Mouse (Mus musculus) neural tube, embryonic 11.5 days (tissue): ENCODE data around the gene Tshz3. TPM values are rescaled to one million over a fixed set of nuclear protein-coding genes. Genes with fewer than 3 reads are reported as not detected.

ENCODE experiments used
- ATAC-seq: fragments of 200-750 bp; cut with Nextera tagmentation; 2 replicates; pipeline ENCODE4 v1.8.0; 2017; ENCODE audit warnings: moderate number of reproducible peaks, mild to moderate bottlenecking, moderate TSS enrichment, moderate library complexity; ENCODE audit not compliant: insufficient read depth, low FRiP score, low TSS enrichment
- DNase-seq: peaks from one replicate; pipeline ENCODE4 v3.0.0-alpha.2; 2015; ENCODE audit warnings: low spot score
- H3K27ac ChIP-seq: fragments of 300-500 bp; sonication (generic); 2 replicates; pipeline ENCODE4 v1.5.1; 2014; ENCODE audit warnings: low read depth, mild to moderate bottlenecking, low read length
- H3K27me3 ChIP-seq: fragments of 300-500 bp; sonication (generic); 2 replicates; pipeline ENCODE4 v1.6.1; 2014; ENCODE audit warnings: mild to moderate bottlenecking, low read length, mixed read lengths; ENCODE audit not compliant: control insufficient read depth, insufficient read depth
- H3K36me3 ChIP-seq: fragments of 300-500 bp; sonication (generic); 2 replicates; pipeline ENCODE4 v1.6.1; 2014; ENCODE audit warnings: mild to moderate bottlenecking, low read length, moderate library complexity, mixed read lengths; ENCODE audit not compliant: control insufficient read depth, insufficient read depth
- H3K4me1 ChIP-seq: fragments of 300-500 bp; sonication (generic); 2 replicates; pipeline ENCODE4 v1.6.1; 2014; ENCODE audit warnings: low read length, mixed read lengths; ENCODE audit not compliant: control insufficient read depth, insufficient read depth
- H3K4me2 ChIP-seq: fragments of 300-500 bp; sonication (generic); 2 replicates; pipeline ENCODE4 v1.6.1; 2014; ENCODE audit warnings: low read depth, mild to moderate bottlenecking, moderate library complexity
- H3K4me3 ChIP-seq: fragments of 300-500 bp; sonication (generic); 2 replicates; pipeline ENCODE4 v1.5.1; 2014; ENCODE audit warnings: low read depth, low read length
- H3K9ac ChIP-seq: fragments of 300-500 bp; sonication (generic); 2 replicates; pipeline ENCODE4 v1.6.1; 2014; ENCODE audit warnings: mild to moderate bottlenecking, low read length
- H3K9me3 ChIP-seq: fragments of 300-500 bp; sonication (generic); 2 replicates; pipeline ENCODE4 v1.6.1; 2016; ENCODE audit warnings: low read length; ENCODE audit not compliant: control insufficient read depth
- WGBS: fragments of 180-500 bp; shearing (Covaris S2); extraction: QIAGEN DNeasy Blood & Tissue Kit; methylation state at CpG from one replicate; pipeline ENCODE4 v1.1.7; 2014; 5-methylcytosine and 5-hydroxymethylcytosine counted together
- polyA plus RNA-seq: library from polyadenylated mRNA; unstranded; fragments of >200 nt; fragmentation: Nextera tagmentation; extraction: Ambion mirVana; gene quantifications from 2 replicates; pipeline ENCODE4 v1.2.1, GENCODE M21; 2014

Gene Tshz3
- polyA plus RNA-seq, 1 experiment from 2014 or later, result 15.2 TPM

DNA sequence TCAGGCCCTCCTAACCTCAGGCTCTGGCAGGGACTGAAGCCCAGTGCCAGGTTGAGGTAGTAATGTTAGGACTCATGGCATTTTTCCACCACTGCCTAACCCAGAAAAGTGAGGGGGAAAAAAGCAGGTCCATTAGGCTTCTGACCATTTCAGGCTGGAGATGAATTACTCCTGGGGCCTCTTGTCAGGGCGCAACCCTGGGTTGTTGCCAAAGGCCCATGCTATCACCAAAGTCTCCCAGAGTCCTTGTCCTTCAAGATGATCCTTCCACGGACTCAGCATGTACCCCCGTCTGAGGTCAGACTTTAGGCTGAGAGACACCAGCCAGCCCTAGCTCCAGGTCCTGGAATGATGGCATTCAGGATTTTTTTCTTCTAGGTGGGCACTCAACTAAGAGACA, 4.8 kb upstream of the Tshz3 start:
- H3K4me2 ChIP-seq, result no peak overlapping the region
- no peak for DNase-seq
- H3K4me1 ChIP-seq, result peaks cover 15% of the 10 kb centered on the region
- ATAC-seq, result no peak
- H3K36me3 ChIP-seq, result no peaks in the 10 kb centered on the region
- H3K9ac ChIP-seq, result no peak overlapping the region
- WGBS, result 25% methylated on average over 3 of the region's 3 CpGs
- H3K9me3 ChIP-seq, result no peaks in the 10 kb centered on the region
- no peak overlapping the region for H3K27ac ChIP-seq
- H3K4me3 ChIP-seq, result no peak overlapping the region
- peaks cover 44% of the 10 kb centered on the region for H3K27me3 ChIP-seq

DNA sequence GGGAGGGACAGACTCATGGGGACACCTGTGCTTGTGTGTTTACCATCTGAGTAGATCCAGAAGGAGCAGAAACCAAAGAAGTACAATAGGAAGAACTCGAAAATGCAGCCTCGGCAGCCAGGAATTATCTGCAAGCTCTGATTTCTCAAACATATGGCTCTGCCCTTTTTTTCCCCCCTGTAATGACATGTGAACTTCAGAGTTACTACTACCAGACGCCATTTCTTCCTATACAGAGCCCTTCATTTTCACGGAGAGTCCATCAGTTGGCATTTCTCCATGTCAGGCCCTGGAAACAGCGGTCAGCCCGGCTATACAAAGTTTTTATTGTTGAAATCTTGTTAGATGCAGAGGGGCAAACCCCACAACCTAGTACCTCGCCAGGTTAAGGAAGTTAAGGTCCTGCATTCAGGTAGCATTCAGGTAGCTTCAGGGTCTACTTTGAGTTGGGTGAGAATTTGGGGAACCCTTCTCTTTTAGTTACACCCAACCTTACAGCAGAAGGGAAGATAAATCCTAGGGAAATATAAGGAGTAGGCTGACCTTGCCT, 3.2 kb upstream of the Tshz3 start:
- Histone ChIP-seq H3K9me3 (no peaks in the 10 kb centered on the region), H3K9ac (no peak overlapping the region), H3K27ac (no peak overlapping the region), H3K4me1 (peaks cover 18% of the 10 kb centered on the region), H3K27me3 (peaks cover 44% of the 10 kb centered on the region), H3K36me3 (no peaks in the 10 kb centered on the region), H3K4me3 (peak overlapping the region; percentile 92), H3K4me2 (peak overlapping the region; percentile 94)
- no peak for ATAC-seq
- 5% methylated on average over 7 of the region's 7 CpGs for WGBS
- DNase-seq, result no peak

DNA sequence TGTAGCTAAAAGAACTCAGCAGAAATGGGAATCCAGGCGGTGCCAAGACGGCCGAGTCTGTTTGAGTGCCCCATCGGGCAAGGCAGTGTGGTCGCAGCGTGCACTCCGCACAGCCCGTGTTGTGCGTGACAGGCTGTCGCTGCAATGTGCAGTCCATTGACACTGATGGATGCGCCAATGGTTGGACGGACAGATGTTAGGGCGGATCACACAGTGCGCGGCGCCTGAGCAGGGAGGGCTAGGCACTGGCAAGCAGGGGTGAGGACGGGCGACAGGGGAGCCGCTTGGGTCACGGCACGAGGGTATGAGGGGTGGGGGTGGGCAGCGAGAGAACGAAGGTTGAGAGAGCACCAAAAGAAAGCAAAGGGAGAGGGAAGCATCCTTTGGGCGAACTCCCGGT, 2.6 kb upstream of the Tshz3 start:
- H3K9me3 ChIP-seq, result no peaks in the 10 kb centered on the region
- H3K4me2 ChIP-seq, result peak overlapping the region; percentile 94
- no peaks in the 10 kb centered on the region for H3K36me3 ChIP-seq
- peak overlapping the region; percentile 86 for H3K9ac ChIP-seq
- H3K27ac ChIP-seq, result peak overlapping the region; percentile 92; the same call in 1 of the 2 replicates
- ATAC-seq, result 0 out of 2 replicates have a peak, but pooled peaks have one; percentile 21
- peak overlapping the region; percentile 92 for H3K4me3 ChIP-seq
- under 1% methylated on average over 24 of the region's 25 CpGs for WGBS
- H3K4me1 ChIP-seq, result peaks cover 20% of the 10 kb centered on the region
- peak; percentile 70 for DNase-seq
- H3K27me3 ChIP-seq, result peaks cover 42% of the 10 kb centered on the region

DNA sequence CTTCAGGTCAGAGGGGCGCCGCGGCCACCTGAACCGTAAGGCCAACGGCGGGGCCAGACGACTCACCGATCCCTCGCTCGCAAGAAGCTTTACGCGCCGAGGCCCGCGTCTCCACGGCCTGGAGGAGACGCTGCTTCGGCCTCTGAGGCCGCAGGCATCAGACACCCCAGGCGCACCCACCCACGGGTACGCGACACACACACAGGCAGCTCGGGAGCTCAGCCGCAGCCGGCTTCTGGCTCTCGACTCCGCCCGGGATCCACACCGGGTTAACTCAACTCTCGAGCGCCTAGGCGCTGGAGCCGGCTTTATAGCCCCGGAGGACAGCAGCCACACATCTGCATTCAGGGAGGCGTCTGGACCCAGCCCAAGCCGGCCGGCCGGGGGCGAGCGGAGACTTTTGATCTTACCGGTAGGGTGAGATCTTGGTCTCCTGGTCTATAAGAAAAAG, 2.1 kb upstream of the Tshz3 start:
- peak overlapping the region; percentile 92 for H3K27ac ChIP-seq
- H3K4me2 ChIP-seq, result peak overlapping the region; percentile 94
- H3K9ac ChIP-seq, result peak overlapping the region; percentile 86
- peak; percentile 75 for DNase-seq
- peaks cover 19% of the 10 kb centered on the region for H3K4me1 ChIP-seq
- H3K27me3 ChIP-seq, result peaks cover 37% of the 10 kb centered on the region
- H3K9me3 ChIP-seq, result no peaks in the 10 kb centered on the region
- under 1% methylated on average over 42 of the region's 42 CpGs for WGBS
- 0 out of 2 replicates have a peak, but pooled peaks have one; percentile 18 for ATAC-seq
- H3K36me3 ChIP-seq, result no peaks in the 10 kb centered on the region
- peak overlapping the region; percentile 92 for H3K4me3 ChIP-seq

DNA sequence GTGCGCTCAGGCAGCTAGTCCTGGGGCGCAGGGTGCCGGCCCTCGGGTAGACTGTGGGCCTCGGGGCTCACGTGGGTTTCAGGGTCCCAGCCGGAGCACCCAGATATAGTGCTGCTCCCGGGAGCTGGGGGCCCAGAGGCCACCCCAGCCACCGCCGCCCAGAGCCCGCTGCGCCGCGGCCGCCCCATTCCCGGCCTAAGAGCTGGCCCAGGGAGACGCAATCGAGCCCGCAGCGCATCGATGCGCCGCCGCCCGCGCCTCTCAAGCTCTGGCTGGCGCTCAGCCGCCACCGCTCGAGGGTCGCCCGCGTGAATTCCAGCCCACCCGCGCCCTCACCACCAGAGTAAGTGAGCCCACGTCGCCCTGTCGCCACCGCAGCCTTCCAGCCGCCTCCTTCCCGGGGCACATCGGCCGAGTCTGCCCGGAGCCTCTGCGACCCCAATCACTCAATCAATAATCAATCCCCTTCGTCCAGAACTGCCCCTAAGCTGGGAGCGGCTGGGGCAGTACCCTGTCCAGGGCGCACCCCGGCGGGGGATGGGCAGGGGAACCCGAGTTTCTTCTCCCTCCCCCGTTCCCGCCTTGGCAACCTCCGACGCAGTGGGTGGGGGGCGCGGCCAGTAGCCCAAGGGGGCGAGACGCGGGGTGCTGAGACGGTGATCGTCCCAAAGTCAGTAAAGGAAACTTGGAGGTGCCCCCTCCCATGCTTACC, 1.4 kb upstream of the Tshz3 start:
- DNase-seq, result peak; percentile 89
- Histone ChIP-seq H3K4me2 (peak overlapping the region; percentile 94), H3K4me1 (peaks cover 21% of the 10 kb centered on the region), H3K27me3 (peaks cover 30% of the 10 kb centered on the region), H3K9ac (peak overlapping the region; percentile 86), H3K9me3 (no peaks in the 10 kb centered on the region), H3K27ac (peak overlapping the region; percentile 92), H3K4me3 (peak overlapping the region; percentile 92), H3K36me3 (no peaks in the 10 kb centered on the region)
- ATAC-seq, result peak; percentile 45
- 0% methylated on average over 57 of the region's 62 CpGs for WGBS

DNA sequence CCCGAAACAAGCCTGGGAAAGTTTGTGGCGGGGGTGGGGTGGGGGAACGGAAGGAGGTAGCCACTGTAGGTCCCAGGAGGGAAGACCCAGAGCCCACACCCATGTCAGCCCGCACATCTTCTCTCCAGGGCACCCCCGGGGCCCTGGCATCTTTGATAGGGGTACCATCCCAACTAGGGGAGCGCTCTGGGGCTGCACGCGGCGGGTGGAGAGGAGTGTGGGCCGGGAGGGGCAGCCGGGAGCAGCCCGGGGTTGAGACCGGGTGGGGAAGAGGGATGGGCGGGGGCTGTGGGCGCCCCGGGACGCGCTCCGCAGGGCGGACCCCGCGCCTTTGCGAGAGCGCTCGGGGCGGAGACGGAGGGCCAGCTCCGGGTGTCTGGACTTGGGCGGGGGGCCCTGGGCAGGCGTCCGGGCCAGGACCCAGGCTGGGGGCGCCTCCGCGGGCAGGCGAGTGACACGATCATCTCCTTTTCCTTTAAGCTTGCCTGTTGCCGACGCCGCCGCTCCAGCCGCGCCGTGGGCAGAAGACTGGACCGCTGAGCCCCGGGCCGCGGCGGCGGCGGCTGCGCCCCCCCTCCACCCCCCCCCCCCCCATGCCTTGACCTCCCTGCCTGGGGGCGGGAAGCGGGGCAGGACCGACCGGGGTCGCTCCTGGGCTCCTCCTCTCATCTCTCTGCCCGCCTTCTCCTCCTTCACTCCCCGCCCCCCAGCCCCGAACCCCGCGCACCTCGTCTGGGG, 631 bp upstream of the Tshz3 start:
- peaks cover 17% of the 10 kb centered on the region for H3K4me1 ChIP-seq
- H3K9me3 ChIP-seq, result no peaks in the 10 kb centered on the region
- peaks cover 23% of the 10 kb centered on the region for H3K27me3 ChIP-seq
- under 1% methylated on average over 17 of the region's 62 CpGs for WGBS
- no peaks in the 10 kb centered on the region for H3K36me3 ChIP-seq
- DNase-seq (peak; percentile 88), ATAC-seq (peak; percentile 59)
- H3K27ac ChIP-seq, result peak overlapping the region; percentile 92
- peak overlapping the region; percentile 86 for H3K9ac ChIP-seq
- peak overlapping the region; percentile 92 for H3K4me3 ChIP-seq
- H3K4me2 ChIP-seq, result peak overlapping the region; percentile 94

DNA sequence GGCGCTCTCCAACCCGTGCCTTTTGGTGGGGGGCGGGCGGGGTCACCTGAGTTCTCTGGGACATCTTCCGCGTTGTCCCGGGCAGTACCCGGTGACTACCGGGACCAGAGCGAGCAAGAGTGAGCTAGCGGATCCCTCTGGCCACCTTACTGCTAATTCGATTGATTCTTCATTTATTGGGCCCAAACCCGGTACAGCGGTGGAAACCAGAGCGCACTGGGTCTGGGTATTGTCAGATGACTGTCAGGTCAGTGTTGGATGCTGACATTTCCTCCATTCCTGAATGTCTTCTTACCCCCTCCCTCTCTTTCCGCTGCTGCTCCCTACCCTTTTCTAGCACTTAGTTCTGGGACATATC, 650 bp downstream of the Tshz3 start:
- DNase-seq (peak; percentile 46), ATAC-seq (no peak)
- Histone ChIP-seq H3K4me2 (peak overlapping the region; percentile 94), H3K9me3 (no peaks in the 10 kb centered on the region), H3K36me3 (no peaks in the 10 kb centered on the region), H3K27ac (peak overlapping the region; percentile 92), H3K4me1 (peaks cover 19% of the 10 kb centered on the region), H3K9ac (peak overlapping the region; percentile 86), H3K27me3 (peaks cover 10% of the 10 kb centered on the region), H3K4me3 (peak overlapping the region; percentile 92)
- under 1% methylated on average over 16 of the region's 16 CpGs for WGBS

DNA sequence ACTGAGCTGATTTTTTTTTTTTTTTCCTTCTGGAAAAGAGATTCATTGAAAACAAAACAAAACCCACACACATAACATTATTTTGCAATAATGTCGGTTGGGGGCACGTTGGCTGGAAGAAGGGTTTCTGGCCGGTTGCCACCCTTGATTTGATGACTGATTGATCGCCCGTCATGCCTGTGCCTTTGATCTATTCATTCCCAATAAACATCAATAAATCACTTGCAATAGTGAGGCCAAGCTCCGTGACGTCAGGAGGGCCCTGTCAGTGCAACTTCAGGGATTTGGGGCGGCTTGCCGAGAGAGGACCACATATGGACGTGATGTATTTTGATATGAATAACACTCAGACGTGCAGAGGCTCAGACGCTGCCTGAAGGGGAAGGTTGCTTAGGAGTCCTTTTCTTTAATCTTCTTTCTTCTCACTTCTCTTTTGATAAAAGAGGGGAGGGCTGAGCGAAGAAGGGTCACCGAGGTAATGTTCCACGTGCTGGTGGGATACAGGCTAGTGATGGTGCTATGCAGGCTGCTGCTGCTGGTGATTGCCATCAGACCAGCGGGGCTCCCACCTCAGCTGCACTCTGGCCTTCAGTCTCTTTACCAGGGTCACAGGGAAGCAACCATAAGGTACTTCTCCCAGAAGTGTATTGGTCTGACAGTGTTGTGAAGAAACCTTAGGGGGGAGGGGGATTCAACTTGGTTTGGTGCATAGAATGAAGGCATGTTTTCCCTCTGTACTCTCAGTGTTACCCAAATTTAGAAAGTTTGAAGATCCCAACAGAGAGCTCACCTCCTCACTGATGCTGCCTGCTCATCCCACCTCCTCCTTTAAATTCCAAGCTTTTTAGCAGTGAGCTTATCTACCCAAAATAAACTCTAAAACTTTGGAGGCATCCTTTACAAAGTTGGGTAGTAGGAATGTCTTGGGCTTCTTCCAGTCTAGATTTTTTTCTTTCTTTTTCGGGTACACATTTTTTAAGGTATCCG, 1.4 kb downstream of the Tshz3 start:
- Histone ChIP-seq H3K27me3 (peaks cover 4% of the 10 kb centered on the region), H3K4me2 (peak overlapping the region; percentile 94), H3K27ac (peak overlapping the region; percentile 92), H3K4me3 (peak overlapping the region; percentile 92), H3K36me3 (no peaks in the 10 kb centered on the region), H3K9me3 (no peaks in the 10 kb centered on the region), H3K4me1 (peaks cover 20% of the 10 kb centered on the region), H3K9ac (peak overlapping the region; percentile 86)
- DNase-seq, result peak; percentile 67
- WGBS, result 7% methylated on average over 18 of the region's 18 CpGs
- ATAC-seq, result no peak
